Mouse (Mus musculus) heart, embryonic 16.5 days (tissue): Measurements from ENCODE around the gene Casp9. TPM values are rescaled to one million over a fixed set of nuclear protein-coding genes. Genes with fewer than 3 reads are reported as not detected.
"Not testable (repeated sequence)": the region's sequence is repeated elsewhere in the genome, so short reads cannot be mapped to it uniquely, and the experiment has no call there.

Source experiments
- ATAC-seq: fragments of 200-750 bp; cut with Nextera tagmentation; replicated peaks from 2 replicates; pipeline ENCODE4 v1.8.0; 2017; ENCODE audit warnings: moderate number of reproducible peaks; ENCODE audit not compliant: insufficient read depth, low FRiP score; ENCODE audit errors: extremely low read depth
- H3K27ac ChIP-seq: fragments of 300-500 bp; sonication (generic); 2 replicates; pipeline ENCODE4 v1.5.1; 2014; ENCODE audit warnings: mild to moderate bottlenecking, low read length, control low read depth, moderate library complexity
- H3K27me3 ChIP-seq: fragments of 300-500 bp; sonication (generic); 2 replicates; pipeline ENCODE4 v1.6.1; 2014; ENCODE audit warnings: low read length, mixed read lengths; ENCODE audit not compliant: control insufficient read depth, insufficient read depth
- H3K36me3 ChIP-seq: fragments of 300-500 bp; sonication (generic); 2 replicates; pipeline ENCODE4 v1.6.1; 2014; ENCODE audit not compliant: control insufficient read depth, insufficient read depth
- H3K4me1 ChIP-seq: fragments of 300-500 bp; sonication (generic); 2 replicates; pipeline ENCODE4 v1.6.1; 2014; ENCODE audit warnings: low read length, mixed read lengths; ENCODE audit not compliant: control insufficient read depth, insufficient read depth
- H3K4me2 ChIP-seq: fragments of 300-500 bp; sonication (generic); 2 replicates; pipeline ENCODE4 v1.6.1; 2014; ENCODE audit warnings: low read depth, mild to moderate bottlenecking, control low read depth, low read length
- H3K4me3 ChIP-seq: fragments of 300-500 bp; sonication (generic); 2 replicates; pipeline ENCODE4 v1.5.1; 2014; ENCODE audit warnings: mild to moderate bottlenecking, control low read depth, low read length
- H3K9ac ChIP-seq: fragments of 300-500 bp; sonication (generic); 2 replicates; pipeline ENCODE4 v1.6.1; 2014; ENCODE audit warnings: low read length, control low read depth
- H3K9me3 ChIP-seq: fragments of 300-500 bp; sonication (generic); replicated peaks from 2 replicates; pipeline ENCODE4 v1.6.1; 2016; ENCODE audit warnings: low read length; ENCODE audit not compliant: control insufficient read depth
- WGBS: fragments of 180-500 bp; shearing (Covaris S2); extraction: QIAGEN DNeasy Blood & Tissue Kit; methylation state at CpG from one replicate; pipeline ENCODE4 v1.1.7; 2014; 5-methylcytosine and 5-hydroxymethylcytosine counted together
- polyA plus RNA-seq: library from polyadenylated mRNA; unstranded; fragments of >200 nt; fragmentation: Nextera tagmentation; extraction: Ambion mirVana; gene quantifications from 2 replicates; pipeline ENCODE4 v1.2.1, GENCODE M21; 2015

The Casp9 gene
- polyA plus RNA-seq, 1 experiment from 2014 or later = 17.1 TPM

GRCm38 (mm10) chr4:141769501-141770160, 23.8 kb upstream of the Casp9 start:
- H3K36me3 ChIP-seq = peaks cover 46% of the 10 kb centered on the region
- H3K27me3 ChIP-seq = no peaks in the 10 kb centered on the region
- H3K9me3 ChIP-seq = no peaks in the 10 kb centered on the region
- no peak for ATAC-seq
- 48% methylated on average over 8 of the region's 8 CpGs for WGBS
- no peak overlapping the region for H3K4me2 ChIP-seq
- peak overlapping the region; percentile 53; the same call in 1 of the 2 replicates for H3K27ac ChIP-seq
- H3K4me1 ChIP-seq = peaks cover 37% of the 10 kb centered on the region
- H3K4me3 ChIP-seq = no peak overlapping the region
- no peak overlapping the region for H3K9ac ChIP-seq

- Histone ChIP-seq H3K4me2 (no peak overlapping the region), H3K27me3 (no peaks in the 10 kb centered on the region), H3K36me3 (peaks cover 56% of the 10 kb centered on the region), H3K9me3 (no peaks in the 10 kb centered on the region), H3K4me1 (peaks cover 28% of the 10 kb centered on the region), H3K4me3 (no peak overlapping the region), H3K9ac (no peak overlapping the region), H3K27ac (no peak overlapping the region)
- ATAC-seq = no peak
- 84% methylated on average over 8 of the region's 8 CpGs for WGBS
Observed at GRCm38 (mm10) chr4:141771823-141772222, 21.6 kb upstream of the Casp9 start.

- H3K4me1 ChIP-seq = peaks cover 16% of the 10 kb centered on the region
- H3K4me2 ChIP-seq, H3K27me3 ChIP-seq, H3K27ac ChIP-seq, H3K9ac ChIP-seq, H3K4me3 ChIP-seq, ATAC-seq, H3K9me3 ChIP-seq: not testable (repeated sequence)
- peaks cover 56% of the 10 kb centered on the region for H3K36me3 ChIP-seq
- WGBS = 84% methylated on average over 4 of the region's 4 CpGs
Observed at GRCm38 (mm10) chr4:141773019-141773418, 20.4 kb upstream of the Casp9 start.

GRCm38 (mm10) chr4:141779828-141780227, 13.6 kb upstream of the Casp9 start:
- Histone ChIP-seq H3K4me1 (no peaks in the 10 kb centered on the region), H3K27ac (no peak overlapping the region), H3K9me3 (no peaks in the 10 kb centered on the region), H3K9ac (no peak overlapping the region), H3K4me2 (no peak overlapping the region), H3K4me3 (no peak overlapping the region), H3K36me3 (peaks cover 48% of the 10 kb centered on the region), H3K27me3 (no peaks in the 10 kb centered on the region)
- no peak for ATAC-seq
- WGBS = 71% methylated on average over 8 of the region's 8 CpGs

GRCm38 (mm10) chr4:141781201-141781985, 12.0 kb upstream of the Casp9 start:
- Histone ChIP-seq H3K36me3 (peaks cover 38% of the 10 kb centered on the region), H3K9me3 (no peaks in the 10 kb centered on the region), H3K4me2 (no peak overlapping the region), H3K9ac (no peak overlapping the region), H3K27me3 (no peaks in the 10 kb centered on the region), H3K4me1 (no peaks in the 10 kb centered on the region), H3K27ac (no peak overlapping the region), H3K4me3 (no peak overlapping the region)
- WGBS = 94% methylated on average over 8 of the region's 8 CpGs
- no peak for ATAC-seq

- 79% methylated on average over 5 of the region's 5 CpGs for WGBS
- H3K27me3 ChIP-seq = no peaks in the 10 kb centered on the region
- H3K4me3 ChIP-seq = no peak overlapping the region
- H3K9me3 ChIP-seq = no peaks in the 10 kb centered on the region
- peaks cover 40% of the 10 kb centered on the region for H3K36me3 ChIP-seq
- H3K9ac ChIP-seq = no peak overlapping the region
- peaks cover 4% of the 10 kb centered on the region for H3K4me1 ChIP-seq
- no peak overlapping the region for H3K27ac ChIP-seq
- H3K4me2 ChIP-seq = no peak overlapping the region
- no peak for ATAC-seq
Observed at GRCm38 (mm10) chr4:141784835-141785234, 8.6 kb upstream of the Casp9 start.

- Histone ChIP-seq H3K9me3 (no peaks in the 10 kb centered on the region), H3K27ac (no peak overlapping the region), H3K36me3 (peaks cover 31% of the 10 kb centered on the region), H3K4me3 (no peak overlapping the region), H3K27me3 (no peaks in the 10 kb centered on the region), H3K4me2 (no peak overlapping the region), H3K9ac (no peak overlapping the region), H3K4me1 (peaks cover 6% of the 10 kb centered on the region)
- no peak for ATAC-seq
- WGBS = 91% methylated on average over 13 of the region's 13 CpGs
Observed at GRCm38 (mm10) chr4:141786141-141786540, 7.3 kb upstream of the Casp9 start.

GRCm38 (mm10) chr4:141787046-141787445, 6.4 kb upstream of the Casp9 start:
- ATAC-seq = no peak
- no peak overlapping the region for H3K27ac ChIP-seq
- H3K4me2 ChIP-seq = no peak overlapping the region
- no peak overlapping the region for H3K9ac ChIP-seq
- H3K36me3 ChIP-seq = peaks cover 22% of the 10 kb centered on the region
- H3K4me1 ChIP-seq = peaks cover 6% of the 10 kb centered on the region
- 73% methylated on average over 6 of the region's 6 CpGs for WGBS
- no peak overlapping the region for H3K4me3 ChIP-seq
- H3K9me3 ChIP-seq = no peaks in the 10 kb centered on the region
- no peaks in the 10 kb centered on the region for H3K27me3 ChIP-seq

GRCm38 (mm10) chr4:141787462-141787861, 6.0 kb upstream of the Casp9 start:
- Histone ChIP-seq H3K4me2 (no peak overlapping the region), H3K9me3 (no peaks in the 10 kb centered on the region), H3K36me3 (peaks cover 18% of the 10 kb centered on the region), H3K4me1 (peaks cover 6% of the 10 kb centered on the region), H3K27ac (no peak overlapping the region), H3K9ac (no peak overlapping the region), H3K4me3 (no peak overlapping the region), H3K27me3 (no peaks in the 10 kb centered on the region)
- WGBS = 90% methylated on average over 7 of the region's 7 CpGs
- no peak for ATAC-seq
